Mouse (Mus musculus) forebrain, embryonic 10.5 days (tissue): Measurements from ENCODE around the gene Pex26. TPM values are rescaled to one million over a fixed set of nuclear protein-coding genes. Genes with fewer than 3 reads are reported as not detected.

ENCODE experiments used
- DNase-seq: peaks from one replicate; pipeline ENCODE4 v3.0.0-alpha.2; 2017; ENCODE audit warnings: low spot score; ENCODE audit errors: extremely low spot score
- H3K27ac ChIP-seq: fragments of 300-500 bp; sonication (generic); 2 replicates; pipeline ENCODE4 v1.5.1; 2016; ENCODE audit warnings: mild to moderate bottlenecking
- H3K27me3 ChIP-seq: fragments of 300-500 bp; sonication (generic); 2 replicates; pipeline ENCODE4 v1.6.1; 2016; ENCODE audit warnings: mild to moderate bottlenecking; ENCODE audit not compliant: poor library complexity, severe bottlenecking
- H3K36me3 ChIP-seq: fragments of 300-500 bp; sonication (generic); replicated peaks from 2 replicates; pipeline ENCODE4 v1.6.1; 2016; ENCODE audit warnings: mild to moderate bottlenecking, moderate library complexity
- H3K4me1 ChIP-seq: fragments of 300-500 bp; sonication (generic); 2 replicates; pipeline ENCODE4 v1.6.1; 2016
- H3K4me3 ChIP-seq: fragments of 300-500 bp; sonication (generic); 2 replicates; pipeline ENCODE4 v1.5.1; 2016; ENCODE audit warnings: mild to moderate bottlenecking, moderate library complexity
- H3K9me3 ChIP-seq: fragments of 300-500 bp; sonication (generic); 2 replicates; pipeline ENCODE4 v1.6.1; 2016; ENCODE audit warnings: mild to moderate bottlenecking, moderate library complexity
- WGBS: fragments of 180-500 bp; shearing (Covaris S2); methylation state at CpG from one replicate; pipeline ENCODE4 v1.1.7; 2016; 5-methylcytosine and 5-hydroxymethylcytosine counted together
- polyA plus RNA-seq: library from polyadenylated mRNA; unstranded; fragments of >200 nt; fragmentation: Nextera tagmentation; extraction: Ambion mirVana; gene quantifications from 2 replicates; pipeline ENCODE4 v1.2.1, GENCODE M21; 2016

Gene Pex26
- polyA plus RNA-seq, 1 experiment from 2014 or later = 8.0 TPM

GRCm38 (mm10) chr6:121149420-121149819 is 34.0 kb upstream of the Pex26 start:
- H3K4me3 ChIP-seq = no peak overlapping the region

GRCm38 (mm10) chr6:121150126-121150525 is 33.3 kb upstream of the Pex26 start:
- no peak for DNase-seq
- Histone ChIP-seq H3K4me3 (no peak overlapping the region), H3K27ac (no peak overlapping the region), H3K27me3 (no peaks in the 10 kb centered on the region), H3K9me3 (no peaks in the 10 kb centered on the region), H3K36me3 (no peaks in the 10 kb centered on the region), H3K4me1 (peaks cover 41% of the 10 kb centered on the region)
- 94% methylated on average over 8 of the region's 8 CpGs for WGBS

More at GRCm38 (mm10) chr6:121149420-121149819, 34.0 kb upstream of the Pex26 start:
- Histone ChIP-seq H3K4me1 (peaks cover 46% of the 10 kb centered on the region), H3K27ac (no peak overlapping the region), H3K27me3 (no peaks in the 10 kb centered on the region), H3K9me3 (no peaks in the 10 kb centered on the region), H3K36me3 (no peaks in the 10 kb centered on the region)
- WGBS = 65% methylated on average over 3 of the region's 3 CpGs
- DNase-seq = no peak

- H3K4me3 ChIP-seq = no peak overlapping the region
- 74% methylated on average over 6 of the region's 6 CpGs for WGBS
- no peak for DNase-seq
- peaks cover 25% of the 10 kb centered on the region for H3K4me1 ChIP-seq
- H3K27ac ChIP-seq = peak overlapping the region; percentile 2; the same call in 1 of the 2 replicates
- H3K27me3 ChIP-seq = no peaks in the 10 kb centered on the region
- no peaks in the 10 kb centered on the region for H3K9me3 ChIP-seq
- H3K36me3 ChIP-seq = no peaks in the 10 kb centered on the region
Observed at GRCm38 (mm10) chr6:121151732-121152131, 31.7 kb upstream of the Pex26 start.

GRCm38 (mm10) chr6:121153177-121153576 is 30.3 kb upstream of the Pex26 start:
- no peak overlapping the region for H3K27ac ChIP-seq
- no peak overlapping the region for H3K4me3 ChIP-seq
- H3K36me3 ChIP-seq = no peaks in the 10 kb centered on the region
- 82% methylated on average over 8 of the region's 8 CpGs for WGBS
- no peak for DNase-seq
- no peaks in the 10 kb centered on the region for H3K27me3 ChIP-seq
- H3K9me3 ChIP-seq = no peaks in the 10 kb centered on the region
- H3K4me1 ChIP-seq = peaks cover 11% of the 10 kb centered on the region

- H3K4me3 ChIP-seq = no peak overlapping the region
- H3K9me3 ChIP-seq = no peaks in the 10 kb centered on the region
- no peaks in the 10 kb centered on the region for H3K36me3 ChIP-seq
- WGBS = 92% methylated on average over 16 of the region's 16 CpGs
- H3K27me3 ChIP-seq = no peaks in the 10 kb centered on the region
- no peak overlapping the region for H3K27ac ChIP-seq
- peaks cover 7% of the 10 kb centered on the region for H3K4me1 ChIP-seq
- DNase-seq = no peak
Observed at GRCm38 (mm10) chr6:121154451-121155300, 28.8 kb upstream of the Pex26 start.

- H3K27me3 ChIP-seq = no peaks in the 10 kb centered on the region
- H3K36me3 ChIP-seq = no peaks in the 10 kb centered on the region
- no peaks in the 10 kb centered on the region for H3K9me3 ChIP-seq
- no peak overlapping the region for H3K4me3 ChIP-seq
- no peak overlapping the region for H3K27ac ChIP-seq
- DNase-seq = no peak
- 83% methylated on average over 2 of the region's 2 CpGs for WGBS
- peaks cover 7% of the 10 kb centered on the region for H3K4me1 ChIP-seq
Observed at GRCm38 (mm10) chr6:121156030-121156429, 27.4 kb upstream of the Pex26 start.

GRCm38 (mm10) chr6:121159616-121160015 is 23.9 kb upstream of the Pex26 start:
- H3K9me3 ChIP-seq = no peaks in the 10 kb centered on the region
- no peak overlapping the region for H3K27ac ChIP-seq
- H3K4me3 ChIP-seq = no peak overlapping the region
- 92% methylated on average over 5 of the region's 5 CpGs for WGBS
- no peaks in the 10 kb centered on the region for H3K27me3 ChIP-seq
- DNase-seq = no peak
- H3K4me1 ChIP-seq = no peaks in the 10 kb centered on the region
- H3K36me3 ChIP-seq = no peaks in the 10 kb centered on the region

GRCm38 (mm10) chr6:121160126-121160525 is 23.3 kb upstream of the Pex26 start:
- WGBS = 70% methylated on average over 6 of the region's 6 CpGs
- Histone ChIP-seq H3K27ac (no peak overlapping the region), H3K36me3 (no peaks in the 10 kb centered on the region), H3K4me3 (no peak overlapping the region), H3K27me3 (no peaks in the 10 kb centered on the region), H3K9me3 (no peaks in the 10 kb centered on the region), H3K4me1 (no peaks in the 10 kb centered on the region)
- DNase-seq = no peak

GRCm38 (mm10) chr6:121162616-121163015 is 20.9 kb upstream of the Pex26 start:
- Histone ChIP-seq H3K27me3 (no peaks in the 10 kb centered on the region), H3K9me3 (no peaks in the 10 kb centered on the region), H3K4me3 (no peak overlapping the region), H3K27ac (no peak overlapping the region), H3K4me1 (peaks cover 15% of the 10 kb centered on the region), H3K36me3 (no peaks in the 10 kb centered on the region)
- WGBS = 92% methylated on average over 12 of the region's 12 CpGs
- DNase-seq = no peak

GRCm38 (mm10) chr6:121166098-121166552 is 17.3 kb upstream of the Pex26 start:
- peak overlapping the region; percentile 58 for H3K27ac ChIP-seq
- H3K27me3 ChIP-seq = no peaks in the 10 kb centered on the region
- H3K9me3 ChIP-seq = no peaks in the 10 kb centered on the region
- no peak for DNase-seq
- 58% methylated on average over 10 of the region's 10 CpGs for WGBS
- peaks cover 21% of the 10 kb centered on the region for H3K4me1 ChIP-seq
- no peaks in the 10 kb centered on the region for H3K36me3 ChIP-seq
- H3K4me3 ChIP-seq = no peak overlapping the region

GRCm38 (mm10) chr6:121167381-121167975 is 16.0 kb upstream of the Pex26 start:
- Histone ChIP-seq H3K4me1 (peaks cover 21% of the 10 kb centered on the region), H3K27ac (peak overlapping the region; percentile 61), H3K4me3 (no peak overlapping the region), H3K36me3 (no peaks in the 10 kb centered on the region), H3K9me3 (no peaks in the 10 kb centered on the region), H3K27me3 (no peaks in the 10 kb centered on the region)
- WGBS = 66% methylated on average over 7 of the region's 7 CpGs
- DNase-seq = no peak

GRCm38 (mm10) chr6:121171102-121171501 is 12.4 kb upstream of the Pex26 start:
- H3K36me3 ChIP-seq = no peaks in the 10 kb centered on the region
- H3K4me1 ChIP-seq = peaks cover 25% of the 10 kb centered on the region
- no peaks in the 10 kb centered on the region for H3K9me3 ChIP-seq
- H3K4me3 ChIP-seq = no peak overlapping the region
- 92% methylated on average over 6 of the region's 6 CpGs for WGBS
- H3K27me3 ChIP-seq = no peaks in the 10 kb centered on the region
- H3K27ac ChIP-seq = no peak overlapping the region
- DNase-seq = no peak

GRCm38 (mm10) chr6:121173471-121173870 is 10.0 kb upstream of the Pex26 start:
- Histone ChIP-seq H3K27me3 (no peaks in the 10 kb centered on the region), H3K4me1 (peaks cover 28% of the 10 kb centered on the region), H3K4me3 (no peak overlapping the region), H3K27ac (peak overlapping the region; percentile 5; the same call in 1 of the 2 replicates), H3K9me3 (no peaks in the 10 kb centered on the region), H3K36me3 (no peaks in the 10 kb centered on the region)
- 77% methylated on average over 5 of the region's 5 CpGs for WGBS
- DNase-seq = no peak
